In the genomic region with DNA sequence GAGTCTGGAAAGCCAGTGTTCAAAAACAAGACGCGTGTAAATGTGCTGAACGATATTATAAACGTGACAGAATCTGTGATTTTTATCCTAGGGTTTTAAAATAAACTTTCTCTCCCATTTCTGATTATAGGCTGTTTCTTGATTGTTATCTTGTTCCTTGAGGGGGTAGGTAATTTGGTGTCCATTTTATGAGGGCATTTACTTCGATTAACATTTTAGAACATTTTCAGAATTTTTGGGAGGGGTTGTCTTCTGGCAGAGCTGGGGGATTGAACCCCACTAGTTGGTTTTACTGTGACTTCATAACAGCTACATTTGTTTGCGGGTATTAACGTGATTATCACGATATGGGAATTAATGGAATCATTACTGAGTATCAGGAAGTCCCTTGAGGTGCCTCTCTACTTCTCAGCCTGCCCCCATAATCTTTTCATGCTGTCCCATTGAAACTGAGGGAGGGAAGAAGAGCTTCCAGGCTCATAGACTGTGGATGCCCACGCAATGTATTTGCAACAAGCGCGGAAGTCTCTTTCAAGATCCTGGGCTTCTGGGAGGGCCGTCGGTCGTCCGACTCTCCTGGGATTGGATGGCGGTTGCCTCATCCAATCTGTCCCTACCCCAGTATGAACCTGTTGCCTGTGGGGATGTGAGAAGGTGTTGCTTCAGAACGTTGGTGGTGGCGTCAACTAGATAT, we compare ENCODE assay signal across 8 mouse cellular contexts. TPM values are rescaled to one million over a fixed set of nuclear protein-coding genes. Genes with fewer than 3 reads are reported as not detected.
DNase-seq lines count a peak whose midpoint lies in the region; ATAC-seq and TF ChIP-seq lines count a peak whose summit lies in the region.

No protein-coding gene starts in this region.

- WGBS in spleen, adult 2 months = 64% methylated on average over 18 of the region's 18 CpGs
- 63% methylated on average over 18 of the region's 18 CpGs for WGBS in heart, postnatal 0 days
- WGBS in liver, postnatal 0 days (ENCODE audit: insufficient replicate concordance) = 62% methylated on average over 18 of the region's 18 CpGs

- H3K27me3 ChIP-seq in spleen, adult 2 months (ENCODE audit: control insufficient read depth, insufficient read depth, low read length) = no peaks in the 10 kb centered on the region
- no peaks in the 10 kb centered on the region for H3K27me3 ChIP-seq in heart, postnatal 0 days (ENCODE audit: control insufficient read depth, insufficient read depth, low read length)
- H3K27me3 ChIP-seq in liver, postnatal 0 days (ENCODE audit: insufficient read depth, low read length) = no peaks in the 10 kb centered on the region

- DNase-seq in cerebellum, adult 11-12 months = peak; percentile 59
- DNase-seq in cerebellum, adult 11 months = no peak
- no peak for DNase-seq in spleen, adult 2 months (ENCODE audit: low read depth in 1 of 2, low spot score in 2 of 2)
- no peak for DNase-seq in spleen, adult 18-20 months
- no peak for DNase-seq in heart, postnatal 0 days (ENCODE audit: low spot score)
- DNase-seq in liver, postnatal 0 days = peak; percentile 75
- peak; percentile 69 for DNase-seq in yolk sac, embryonic 10.5 days (ENCODE audit: low spot score)
- no peak for DNase-seq in layer of hippocampus, adult 9-10 months (ENCODE audit: low spot score)

- H3K4me3 ChIP-seq in spleen, adult 2 months (ENCODE audit: extremely low read depth, insufficient read depth, insufficient read length) = peak overlapping the region; percentile 57
- peak overlapping the region; percentile 57 for H3K4me3 ChIP-seq in heart, postnatal 0 days (ENCODE audit: low read depth, low read length)
- peak overlapping the region; percentile 66 for H3K4me3 ChIP-seq in liver, postnatal 0 days (ENCODE audit: low read depth, low read length)

- peaks cover 8% of the 10 kb centered on the region; the same call in 1 of the 2 replicates for H3K36me3 ChIP-seq in spleen, adult 2 months (ENCODE audit: control insufficient read depth, insufficient read depth, low read length)
- H3K36me3 ChIP-seq in heart, postnatal 0 days (replicated peaks; ENCODE audit: control insufficient read depth, insufficient read depth, low read length) = peaks cover 31% of the 10 kb centered on the region
- peaks cover 30% of the 10 kb centered on the region for H3K36me3 ChIP-seq in liver, postnatal 0 days (replicated peaks; ENCODE audit: insufficient read depth, low read length)

- H3K4me1 ChIP-seq in spleen, adult 2 months (ENCODE audit: control insufficient read depth, insufficient read depth, insufficient read length) = peaks cover 7% of the 10 kb centered on the region; the same call in 1 of the 2 replicates
- H3K4me1 ChIP-seq in heart, postnatal 0 days (ENCODE audit: control insufficient read depth, insufficient read depth) = peaks cover 26% of the 10 kb centered on the region
- peaks cover 48% of the 10 kb centered on the region for H3K4me1 ChIP-seq in liver, postnatal 0 days (ENCODE audit: insufficient read depth)

- TF ChIP-seq POLR2A in spleen, adult 2 months (IDR thresholded peaks at IDR 0.05; ENCODE audit: low read depth, low read length) = no peak

- H3K9ac ChIP-seq in heart, postnatal 0 days (replicated peaks; ENCODE audit: low read depth, low read length) = peak overlapping the region; percentile 69
- peak overlapping the region; percentile 77 for H3K9ac ChIP-seq in liver, postnatal 0 days (replicated peaks)

- ATAC-seq in heart, postnatal 0 days (ENCODE audit: insufficient read depth, low read depth) = no peak
- ATAC-seq in liver, postnatal 0 days = no peak

- no peak for TF ChIP-seq CTCF in spleen, adult 2 months (IDR thresholded peaks at IDR 0.05; ENCODE audit: extremely low read depth, insufficient read depth, insufficient read length, insufficient replicate concordance)
- TF ChIP-seq CTCF in heart, postnatal 0 days (IDR thresholded peaks at IDR 0.05; ENCODE audit: low read depth) = no peak
- TF ChIP-seq CTCF in liver, postnatal 0 days (IDR thresholded peaks at IDR 0.05; ENCODE audit: low read depth) = no peak

- 0 out of 2 replicates have a peak, but pooled peaks cover 2% of the 10 kb centered on the region for H3K9me3 ChIP-seq in heart, postnatal 0 days (replicated peaks; ENCODE audit: control insufficient read depth, low read length)
- H3K9me3 ChIP-seq in liver, postnatal 0 days (ENCODE audit: low read length) = no peaks in the 10 kb centered on the region

- TF ChIP-seq EP300 in heart, postnatal 0 days (IDR thresholded peaks at IDR 0.05; ENCODE audit: low read depth) = no peak
- TF ChIP-seq EP300 in liver, postnatal 0 days (IDR thresholded peaks at IDR 0.05; ENCODE audit: low read depth) = no peak

- peak overlapping the region; percentile 62 for H3K4me2 ChIP-seq in heart, postnatal 0 days (ENCODE audit: low read depth, low read length)
- peak overlapping the region; percentile 73 for H3K4me2 ChIP-seq in liver, postnatal 0 days (ENCODE audit: low read depth, low read length)

- no peak overlapping the region for H3K27ac ChIP-seq in spleen, adult 2 months (ENCODE audit: insufficient read depth, low read length)
- peak overlapping the region; percentile 8 for H3K27ac ChIP-seq in heart, postnatal 0 days (ENCODE audit: low read depth)
- H3K27ac ChIP-seq in liver, postnatal 0 days (ENCODE audit: low read depth) = peak overlapping the region; percentile 90

RNA-seq across cellular contexts. Expression of a gene that starts 0.5 kb away (rescaled TPM):
- polyA plus RNA-seq in spleen, adult 2 months (2012; rRNA removed) = not detected in 2 replicates
- not detected in 2 replicates for total RNA-seq in heart, postnatal 0 days (2014; rRNA removed; ENCODE audit: low replicate concordance)
- not detected in 2 replicates for polyA plus RNA-seq in heart, postnatal 0 days (2015; fragmentation: Nextera tagmentation; extraction: Ambion mirVana)
- not detected in 2 replicates for polyA plus RNA-seq in liver, postnatal 0 days (2015; fragmentation: Nextera tagmentation; extraction: Ambion mirVana)

RNA-seq across cellular contexts. Expression of a gene that starts 0.5 kb away (rescaled TPM):
- polyA plus RNA-seq in spleen, adult 2 months (2012; rRNA removed) = 33.6 and 47.2 TPM in 2 replicates
- 95.2 and 97.3 TPM in 2 replicates for total RNA-seq in heart, postnatal 0 days (2014; rRNA removed; ENCODE audit: low replicate concordance)
- polyA plus RNA-seq in heart, postnatal 0 days (2015; fragmentation: Nextera tagmentation; extraction: Ambion mirVana) = 28.0 and 29.3 TPM in 2 replicates
- polyA plus RNA-seq in liver, postnatal 0 days (2015; fragmentation: Nextera tagmentation; extraction: Ambion mirVana) = 31.4 and 37.0 TPM in 2 replicates

RNA-seq across cellular contexts. Expression of a gene that starts 51.2 kb away (rescaled TPM):
- 0.23 and 0.42 TPM in 2 replicates for polyA plus RNA-seq in spleen, adult 2 months (2012; rRNA removed)
- total RNA-seq in heart, postnatal 0 days (2014; rRNA removed; ENCODE audit: low replicate concordance) = not detected in 2 replicates
- 0.08 and 0.23 TPM in 2 replicates for polyA plus RNA-seq in heart, postnatal 0 days (2015; fragmentation: Nextera tagmentation; extraction: Ambion mirVana)
- 0.61 and 0.66 TPM in 2 replicates for polyA plus RNA-seq in liver, postnatal 0 days (2015; fragmentation: Nextera tagmentation; extraction: Ambion mirVana)

Comparison
In these comparisons a context has a peak if more than half of its experiments do, and no peak if none do; other contexts are left out.
1. DNase-seq: peak in cerebellum, adult 11-12 months (single experiment), liver, postnatal 0 days (single experiment) and yolk sac, embryonic 10.5 days (single experiment); none in cerebellum, adult 11 months (single experiment), spleen, adult 2 months (0 of 2), spleen, adult 18-20 months (0 of 2), heart, postnatal 0 days (single experiment) and layer of hippocampus, adult 9-10 months (single experiment).
2. Peak in every context shown above with its lines, with median percentiles within 50 percentile points of each other: H3K4me3 ChIP-seq.